Mouse (Mus musculus) frontal cortex, postnatal 36 days (tissue): Measurements from ENCODE around the gene Cct7.

ENCODE experiments used
- DNase-seq, 2 experiments: peaks; one replicate each; pipeline ENCODE4 v3.0.0; 2022; ENCODE audit warnings: low spot score in 2 of 2

Cct7 gene

GRCm38 (mm10) chr6:85502103-85502910 is 51.0 kb downstream of the Cct7 start:
- DNase-seq = peak; percentile 36 to 66

- peak; percentile 74 to 78 for DNase-seq
Measured at GRCm38 (mm10) chr6:85502911-85503250, 51.6 kb downstream of the Cct7 start, which contains the start of gene Fbxo41. Gene Fbxo41, minus strand, starts transcription at chr6:85502994.

GRCm38 (mm10) chr6:85504908-85505307 is 53.6 kb downstream of the Cct7 start:
- peak in 1 of 2 experiments; percentile 36 for DNase-seq

- peak in 1 of 2 experiments; percentile 19 for DNase-seq
Measured at GRCm38 (mm10) chr6:85508602-85509001, 57.3 kb downstream of the Cct7 start.

- DNase-seq = peak; percentile 76 to 90
Measured at GRCm38 (mm10) chr6:85510476-85510875, 59.2 kb downstream of the Cct7 start.

GRCm38 (mm10) chr6:85511286-85512055 is 60.2 kb downstream of the Cct7 start:
- peak; percentile 25 to 44 for DNase-seq

- DNase-seq = no peak
Measured at GRCm38 (mm10) chr6:85512056-85512440, 60.7 kb downstream of the Cct7 start.

GRCm38 (mm10) chr6:85512577-85513530 is 61.5 kb downstream of the Cct7 start:
- DNase-seq = peak; percentile 40 to 44

GRCm38 (mm10) chr6:85513531-85513910 is 62.2 kb downstream of the Cct7 start, which contains the start of gene Egr4:
Gene Egr4, minus strand, starts transcription at chr6:85513589.
- peak; percentile 91 to 93 for DNase-seq

GRCm38 (mm10) chr6:85515941-85516340 is 64.6 kb downstream of the Cct7 start:
- no peak for DNase-seq
